Mouse (Mus musculus): ENCODE measurements around the gene Fry. TPM values are rescaled to one million over a fixed set of nuclear protein-coding genes. Genes with fewer than 3 reads are reported as not detected.

Gene Fry
- polyA plus RNA-seq, 1 experiment from 2014 or later, result 2.4 TPM

- ATAC-seq (ENCODE audit: low read depth) (no peak), DNase-seq (peak; percentile 16)
- H3K4me1 ChIP-seq (replicated peaks), result no peaks in the 10 kb centered on the region
- no peak overlapping the region for H3K4me2 ChIP-seq
- no peak overlapping the region for H3K9ac ChIP-seq
- 33% methylated on average over 6 of the region's 6 CpGs for WGBS (ENCODE audit: insufficient replicate concordance)
- no peaks in the 10 kb centered on the region for H3K9me3 ChIP-seq (replicated peaks)
- H3K36me3 ChIP-seq, result no peaks in the 10 kb centered on the region
- H3K27me3 ChIP-seq, result no peaks in the 10 kb centered on the region
- H3K4me3 ChIP-seq (replicated peaks), result no peak overlapping the region
- no peak overlapping the region for H3K27ac ChIP-seq
Measured at GRCm38 (mm10) chr5:150495792-150496191, 377.3 kb downstream of the Fry start.

- Histone ChIP-seq H3K27me3 (no peaks in the 10 kb centered on the region), H3K36me3 (no peaks in the 10 kb centered on the region)
- 53% methylated on average over 6 of the region's 6 CpGs for WGBS (ENCODE audit: insufficient replicate concordance)
Measured at GRCm38 (mm10) chr5:150510451-150511225, 392.2 kb downstream of the Fry start.

GRCm38 (mm10) chr5:150513264-150513663, 394.8 kb downstream of the Fry start:
- H3K4me2 ChIP-seq, result no peak overlapping the region
- H3K9me3 ChIP-seq (replicated peaks), result no peaks in the 10 kb centered on the region
- H3K27ac ChIP-seq, result no peak overlapping the region
- WGBS (ENCODE audit: insufficient replicate concordance), result 72% methylated on average over 4 of the region's 4 CpGs
- ATAC-seq (ENCODE audit: low read depth), result no peak
- H3K4me1 ChIP-seq (replicated peaks), result no peaks in the 10 kb centered on the region
- no peaks in the 10 kb centered on the region for H3K36me3 ChIP-seq
- no peak for DNase-seq
- H3K4me3 ChIP-seq (replicated peaks), result no peak overlapping the region
- H3K9ac ChIP-seq, result no peak overlapping the region
- peaks cover 9% of the 10 kb centered on the region; the same call in 1 of the 2 replicates for H3K27me3 ChIP-seq

More at GRCm38 (mm10) chr5:150510451-150511225, 392.2 kb downstream of the Fry start:
- ATAC-seq (ENCODE audit: low read depth), result no peak
- Histone ChIP-seq H3K9ac (no peak overlapping the region), H3K9me3 (replicated peaks) (no peaks in the 10 kb centered on the region), H3K4me1 (replicated peaks) (no peaks in the 10 kb centered on the region), H3K4me2 (no peak overlapping the region), H3K4me3 (replicated peaks) (no peak overlapping the region), H3K27ac (no peak overlapping the region)
- DNase-seq, result no peak

GRCm38 (mm10) chr5:150514027-150514426, 395.6 kb downstream of the Fry start:
- no peaks in the 10 kb centered on the region for H3K9me3 ChIP-seq (replicated peaks)
- H3K27me3 ChIP-seq, result peaks cover 9% of the 10 kb centered on the region; the same call in 1 of the 2 replicates
- H3K27ac ChIP-seq, result no peak overlapping the region
- ATAC-seq (ENCODE audit: low read depth) (no peak), DNase-seq (no peak)
- 65% methylated on average over 1 of the region's 1 CpGs for WGBS (ENCODE audit: insufficient replicate concordance)
- no peak overlapping the region for H3K4me2 ChIP-seq
- H3K4me3 ChIP-seq (replicated peaks), result no peak overlapping the region
- H3K36me3 ChIP-seq, result no peaks in the 10 kb centered on the region
- H3K9ac ChIP-seq, result no peak overlapping the region
- H3K4me1 ChIP-seq (replicated peaks), result no peaks in the 10 kb centered on the region

GRCm38 (mm10) chr5:150518064-150518463, 399.6 kb downstream of the Fry start, which contains the start of gene Zar1l:
Gene Zar1l, minus strand, starts transcription at chr5:150518164.
- Histone ChIP-seq H3K4me1 (replicated peaks) (peaks cover 5% of the 10 kb centered on the region), H3K27ac (no peak within 1 kb of the TSS), H3K36me3 (no peaks in the 10 kb centered on the region), H3K27me3 (peaks cover 9% of the 10 kb centered on the region; the same call in 1 of the 2 replicates), H3K4me3 (replicated peaks) (no peak within 1 kb of the TSS), H3K9ac (no peak within 1 kb of the TSS), H3K4me2 (no peak within 1 kb of the TSS), H3K9me3 (replicated peaks) (no peaks in the 10 kb centered on the region)
- no peak for ATAC-seq (ENCODE audit: low read depth)
- no peak for DNase-seq
- WGBS (ENCODE audit: insufficient replicate concordance), result 54% methylated on average over 4 of the region's 4 CpGs

GRCm38 (mm10) chr5:150519551-150519950, 401.1 kb downstream of the Fry start:
- Histone ChIP-seq H3K27me3 (peaks cover 9% of the 10 kb centered on the region; the same call in 1 of the 2 replicates), H3K4me1 (replicated peaks) (peaks cover 18% of the 10 kb centered on the region), H3K9me3 (replicated peaks) (no peaks in the 10 kb centered on the region), H3K4me2 (no peak overlapping the region), H3K36me3 (no peaks in the 10 kb centered on the region; the same call in 1 of the 2 replicates), H3K27ac (no peak overlapping the region), H3K9ac (no peak overlapping the region), H3K4me3 (replicated peaks) (no peak overlapping the region)
- ATAC-seq (ENCODE audit: low read depth) (no peak), DNase-seq (no peak)
- WGBS (ENCODE audit: insufficient replicate concordance), result 80% methylated on average over 1 of the region's 1 CpGs

GRCm38 (mm10) chr5:150521937-150522866, 403.8 kb downstream of the Fry start, which contains the start of gene Brca2:
Gene Brca2, plus strand, starts transcription at chr5:150522630.
- Histone ChIP-seq H3K4me1 (replicated peaks) (peaks cover 34% of the 10 kb centered on the region), H3K9me3 (replicated peaks) (no peaks in the 10 kb centered on the region), H3K27ac (peak within 1 kb of the TSS; percentile 84), H3K4me3 (replicated peaks) (peak within 1 kb of the TSS; percentile 86), H3K27me3 (peaks cover 8% of the 10 kb centered on the region; the same call in 1 of the 2 replicates), H3K9ac (peak within 1 kb of the TSS; percentile 94), H3K4me2 (peak within 1 kb of the TSS; percentile 77), H3K36me3 (peaks cover 11% of the 10 kb centered on the region)
- DNase-seq (peak; percentile 92), ATAC-seq (ENCODE audit: low read depth) (peak; percentile 95)
- 5% methylated on average over 63 of the region's 63 CpGs for WGBS (ENCODE audit: insufficient replicate concordance)

GRCm38 (mm10) chr5:150522867-150523234, 404.4 kb downstream of the Fry start:
- peak overlapping the region; percentile 94 for H3K9ac ChIP-seq
- no peak for DNase-seq
- H3K36me3 ChIP-seq, result peaks cover 11% of the 10 kb centered on the region
- peaks cover 36% of the 10 kb centered on the region for H3K4me1 ChIP-seq (replicated peaks)
- peak overlapping the region; percentile 77 for H3K4me2 ChIP-seq
- 5% methylated on average over 11 of the region's 11 CpGs for WGBS (ENCODE audit: insufficient replicate concordance)
- ATAC-seq (ENCODE audit: low read depth), result peak; percentile 71
- H3K9me3 ChIP-seq (replicated peaks), result no peaks in the 10 kb centered on the region
- peak overlapping the region; percentile 86 for H3K4me3 ChIP-seq (replicated peaks)
- H3K27ac ChIP-seq, result peak overlapping the region; percentile 84
- H3K27me3 ChIP-seq, result 0 out of 2 replicates have a peak, but pooled peaks cover 2% of the 10 kb centered on the region

GRCm38 (mm10) chr5:150525239-150525638, 406.8 kb downstream of the Fry start:
- Histone ChIP-seq H3K9me3 (replicated peaks) (no peaks in the 10 kb centered on the region), H3K4me2 (no peak overlapping the region)

GRCm38 (mm10) chr5:150541302-150541701, 422.9 kb downstream of the Fry start:
- no peaks in the 10 kb centered on the region for H3K27me3 ChIP-seq
- H3K36me3 ChIP-seq, result peaks cover 40% of the 10 kb centered on the region
- no peak overlapping the region for H3K27ac ChIP-seq
- no peak overlapping the region for H3K9ac ChIP-seq
- DNase-seq, result no peak
- peaks cover 13% of the 10 kb centered on the region for H3K9me3 ChIP-seq (replicated peaks)
- H3K4me3 ChIP-seq (replicated peaks), result no peak overlapping the region
- no peaks in the 10 kb centered on the region for H3K4me1 ChIP-seq (replicated peaks)
- no peak for ATAC-seq (ENCODE audit: low read depth)
- WGBS (ENCODE audit: insufficient replicate concordance), result 87% methylated on average over 1 of the region's 1 CpGs
- H3K4me2 ChIP-seq, result no peak overlapping the region

More at GRCm38 (mm10) chr5:150525239-150525638, 406.8 kb downstream of the Fry start:
- no peak overlapping the region for H3K4me3 ChIP-seq (replicated peaks)
- DNase-seq, result no peak
- H3K9ac ChIP-seq, result no peak overlapping the region
- WGBS (ENCODE audit: insufficient replicate concordance), result 75% methylated on average over 2 of the region's 2 CpGs
- H3K36me3 ChIP-seq, result peaks cover 20% of the 10 kb centered on the region
- H3K27ac ChIP-seq, result no peak overlapping the region
- no peak for ATAC-seq (ENCODE audit: low read depth)
- no peaks in the 10 kb centered on the region for H3K27me3 ChIP-seq
- peaks cover 51% of the 10 kb centered on the region for H3K4me1 ChIP-seq (replicated peaks)

GRCm38 (mm10) chr5:150543184-150543583, 424.7 kb downstream of the Fry start:
- H3K4me3 ChIP-seq (replicated peaks), result no peak overlapping the region
- no peaks in the 10 kb centered on the region for H3K4me1 ChIP-seq (replicated peaks)
- ATAC-seq (ENCODE audit: low read depth), result no peak
- no peaks in the 10 kb centered on the region for H3K27me3 ChIP-seq
- H3K27ac ChIP-seq, result no peak overlapping the region
- no peak overlapping the region for H3K4me2 ChIP-seq
- 93% methylated on average over 2 of the region's 2 CpGs for WGBS (ENCODE audit: insufficient replicate concordance)
- H3K9ac ChIP-seq, result no peak overlapping the region
- no peak for DNase-seq
- peaks cover 24% of the 10 kb centered on the region for H3K36me3 ChIP-seq
- H3K9me3 ChIP-seq (replicated peaks), result peaks cover 13% of the 10 kb centered on the region

Measured in liver, embryonic 13.5 days (tissue).